Mouse (Mus musculus): Measurements from ENCODE around the gene Fbn1.

- TF ChIP-seq MAZ (IDR thresholded peaks at IDR 0.05; ENCODE audit: low read depth, low read length) (no peak), ZNF384 (IDR thresholded peaks at IDR 0.05; ENCODE audit: low read depth, low read length) (no peak), MAX (IDR thresholded peaks at IDR 0.05; ENCODE audit: low read length) (no peak), USF1 (IDR thresholded peaks at IDR 0.05; ENCODE audit: low read depth, low read length) (no peak)
Observed at GRCm38 (mm10) chr2:125305671-125306070, 202.1 kb downstream of the Fbn1 start.
